Mouse (Mus musculus) liver, embryonic 14.5 days (tissue): ENCODE results near the gene Ccdc137.

Source experiments
- CTCF ChIP-seq: IDR thresholded peaks from 2 replicates; pipeline ENCODE4 v1.5.1; 2016; ENCODE audit warnings: antibody characterized with exemption, low read depth, control low read depth
- EP300 ChIP-seq: IDR thresholded peaks from 2 replicates; pipeline ENCODE4 v1.6.1; 2016; ENCODE audit warnings: antibody characterized with exemption, low read depth

DNA sequence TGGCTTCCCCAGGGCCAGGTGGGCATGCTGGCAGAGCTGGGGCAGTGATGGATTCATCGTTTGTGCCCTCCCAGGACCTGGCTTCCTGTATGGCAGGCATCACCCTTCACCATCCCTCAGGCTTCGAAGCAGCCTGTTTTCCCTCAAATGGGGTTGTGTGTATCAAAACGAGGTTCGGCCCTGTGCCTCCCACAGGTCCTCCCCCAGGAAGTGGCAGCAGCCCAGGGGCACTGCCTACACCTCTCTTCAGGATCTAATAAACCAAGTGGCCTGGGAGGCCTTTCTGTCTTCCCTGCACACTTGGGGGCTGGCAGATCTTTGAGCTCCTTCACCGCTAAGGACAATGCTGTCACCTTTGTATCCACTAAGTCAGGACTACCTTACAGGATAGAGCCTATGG, 41.0 kb downstream of the Ccdc137 start:
- no peak for TF ChIP-seq CTCF
- TF ChIP-seq EP300 = no peak
